In the genomic region with DNA sequence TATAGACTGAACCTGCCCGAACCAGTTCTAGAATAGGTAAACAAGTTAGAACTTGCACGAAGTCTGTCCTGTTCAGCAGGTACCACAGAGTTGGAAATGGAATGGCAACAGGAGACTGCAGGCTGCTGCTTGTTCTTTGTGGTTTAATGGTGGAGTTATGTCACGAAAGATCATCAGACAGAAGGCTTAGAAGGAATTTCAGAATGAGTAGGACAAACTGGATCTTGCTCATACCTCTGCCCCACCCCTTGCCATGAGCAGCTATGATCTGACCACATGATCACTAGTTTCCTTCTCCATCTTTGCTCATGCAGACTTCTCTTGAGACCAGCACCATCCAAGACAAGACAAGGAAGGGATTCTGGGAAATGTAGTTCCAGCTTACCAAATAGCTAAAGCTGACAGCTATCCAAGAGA, we compare ENCODE assay signal across 25 mouse cellular contexts.
DNase-seq lines count a peak whose midpoint lies in the region; ATAC-seq lines count a peak whose summit lies in the region.
"Had no signal": no experiment of that assay in that cellular context is flagged by ENCODE, and none has a peak within 500 bp of the region (broad histone marks: within the 10 kb centered on the region; RNA-seq: fewer than 3 reads in every experiment).

No protein-coding gene starts in this region.

- no peak overlapping the region for H3K4me2 ChIP-seq in embryonic facial prominence, embryonic 11.5 days (ENCODE audit: low read depth, low read length)
- H3K4me2 ChIP-seq in embryonic facial prominence, embryonic 15.5 days (replicated peaks): no peak overlapping the region
- H3K4me2 ChIP-seq: embryonic facial prominence, embryonic 12.5 days; heart, embryonic 13.5 days; midbrain, embryonic 15.5 days; neural tube, embryonic 15.5 days had no signal

- no peak overlapping the region for H3K27ac ChIP-seq in embryonic facial prominence, embryonic 11.5 days (replicated peaks; ENCODE audit: low read depth, low read length)
- no peak overlapping the region for H3K27ac ChIP-seq in embryonic facial prominence, embryonic 10.5 days (replicated peaks)
- H3K27ac ChIP-seq in embryonic facial prominence, embryonic 15.5 days (replicated peaks): 0 out of 2 replicates have a peak overlapping the region, but pooled peaks have one; percentile 39
- H3K27ac ChIP-seq: embryonic facial prominence, embryonic 12.5 days; heart, adult 2 months; heart, embryonic 13.5 days; midbrain, embryonic 15.5 days; neural tube, embryonic 15.5 days had no signal

- no peaks in the 10 kb centered on the region for H3K27me3 ChIP-seq in embryonic facial prominence, embryonic 11.5 days (ENCODE audit: control insufficient read depth, insufficient read depth, low read length)
- no peaks in the 10 kb centered on the region for H3K27me3 ChIP-seq in embryonic facial prominence, embryonic 10.5 days (replicated peaks; ENCODE audit: low read depth, poor library complexity, severe bottlenecking)
- H3K27me3 ChIP-seq in embryonic facial prominence, embryonic 15.5 days: no peaks in the 10 kb centered on the region
- H3K27me3 ChIP-seq: embryonic facial prominence, embryonic 12.5 days; heart, embryonic 13.5 days; midbrain, embryonic 15.5 days; neural tube, embryonic 15.5 days had no signal

- no peaks in the 10 kb centered on the region for H3K4me1 ChIP-seq in embryonic facial prominence, embryonic 11.5 days (ENCODE audit: control insufficient read depth, insufficient read depth, low read length)
- no peaks in the 10 kb centered on the region for H3K4me1 ChIP-seq in embryonic facial prominence, embryonic 10.5 days
- H3K4me1 ChIP-seq in embryonic facial prominence, embryonic 15.5 days: no peaks in the 10 kb centered on the region
- H3K4me1 ChIP-seq: embryonic facial prominence, embryonic 12.5 days had no signal

- H3K36me3 ChIP-seq in embryonic facial prominence, embryonic 11.5 days (replicated peaks; ENCODE audit: control insufficient read depth, insufficient read depth, low read depth, low read length): no peaks in the 10 kb centered on the region
- no peaks in the 10 kb centered on the region for H3K36me3 ChIP-seq in embryonic facial prominence, embryonic 10.5 days (replicated peaks)
- no peaks in the 10 kb centered on the region for H3K36me3 ChIP-seq in embryonic facial prominence, embryonic 15.5 days
- H3K36me3 ChIP-seq: embryonic facial prominence, embryonic 12.5 days; G1E; heart, embryonic 13.5 days; midbrain, embryonic 15.5 days; neural tube, embryonic 15.5 days had no signal

- WGBS in embryonic facial prominence, embryonic 11.5 days: 82% methylated on average over 3 of the region's 3 CpGs
- WGBS in embryonic facial prominence, embryonic 10.5 days: 87% methylated on average over 3 of the region's 3 CpGs
- WGBS in embryonic facial prominence, embryonic 15.5 days: 57% methylated on average over 3 of the region's 3 CpGs

- no peak overlapping the region for H3K4me3 ChIP-seq in embryonic facial prominence, embryonic 11.5 days (ENCODE audit: low read depth, low read length)
- no peak overlapping the region for H3K4me3 ChIP-seq in embryonic facial prominence, embryonic 10.5 days
- no peak overlapping the region for H3K4me3 ChIP-seq in embryonic facial prominence, embryonic 15.5 days (replicated peaks)
- H3K4me3 ChIP-seq: embryonic facial prominence, embryonic 12.5 days; heart, adult 2 months; heart, embryonic 13.5 days; midbrain, embryonic 15.5 days; myocyte; neural tube, embryonic 15.5 days had no signal

- no peak for ATAC-seq in embryonic facial prominence, embryonic 11.5 days (replicated peaks; ENCODE audit: insufficient number of reproducible peaks, low FRiP score, low TSS enrichment, low read depth)
- ATAC-seq in embryonic facial prominence, embryonic 15.5 days (ENCODE audit: insufficient number of reproducible peaks, low FRiP score, low TSS enrichment, low read depth): peak; percentile 34; the same call in 1 of the 2 replicates
- ATAC-seq: forebrain, embryonic 16.5 days; intestine, postnatal 0 days; midbrain, embryonic 15.5 days had no signal

- no peaks in the 10 kb centered on the region for H3K9me3 ChIP-seq in embryonic facial prominence, embryonic 11.5 days (replicated peaks; ENCODE audit: control insufficient read depth, low read length)
- no peaks in the 10 kb centered on the region for H3K9me3 ChIP-seq in embryonic facial prominence, embryonic 10.5 days
- no peaks in the 10 kb centered on the region for H3K9me3 ChIP-seq in embryonic facial prominence, embryonic 15.5 days (replicated peaks)
- H3K9me3 ChIP-seq: embryonic facial prominence, embryonic 12.5 days; G1E; heart, embryonic 13.5 days; midbrain, embryonic 15.5 days; neural tube, embryonic 15.5 days had no signal

- peak; percentile 47 for DNase-seq in embryonic facial prominence, embryonic 11.5 days (ENCODE audit: low spot score)
- no peak for DNase-seq in embryonic facial prominence, embryonic 10.5 days (ENCODE audit: low spot score)
- DNase-seq in urinary bladder, postnatal 25 days (ENCODE audit: low spot score): peak; percentile 32
- DNase-seq in urinary bladder, postnatal 10 days (ENCODE audit: low spot score): no peak
- DNase-seq in left cerebral cortex, adult 11 months (ENCODE audit: low spot score): no peak
- no peak for DNase-seq in liver
- no peak for DNase-seq in T-cell, adult 2 months (ENCODE audit: low spot score)
- DNase-seq: adrenal gland, postnatal 36 days; cerebellum, adult 11 months; cerebellum, postnatal 10 days; gastrocnemius, postnatal 14 days; heart, adult 2 months; heart, postnatal 14 days; kidney, postnatal 4 days; lung, postnatal 4 days; right cerebral cortex, adult 18-20 months had no signal

- no peak overlapping the region for H3K9ac ChIP-seq in embryonic facial prominence, embryonic 11.5 days (replicated peaks; ENCODE audit: low read length)
- no peak overlapping the region for H3K9ac ChIP-seq in embryonic facial prominence, embryonic 15.5 days
- H3K9ac ChIP-seq: embryonic facial prominence, embryonic 12.5 days; heart, embryonic 13.5 days; midbrain, embryonic 15.5 days; neural tube, embryonic 15.5 days had no signal

Comparison
In these comparisons a context has a peak if more than half of its experiments do, and no peak if none do; other contexts are left out.
1. DNase-seq: peak in embryonic facial prominence, embryonic 11.5 days (single experiment) and urinary bladder, postnatal 25 days (single experiment); none in embryonic facial prominence, embryonic 10.5 days (single experiment), urinary bladder, postnatal 10 days (single experiment), left cerebral cortex, adult 11 months (single experiment), liver (single experiment) and T-cell, adult 2 months (single experiment).